Mouse (Mus musculus): ENCODE results near the gene Rad51b. TPM values are rescaled to one million over a fixed set of nuclear protein-coding genes. Genes with fewer than 3 reads are reported as not detected.

The Rad51b gene
- polyA plus RNA-seq, 1 experiment from 2014 or later: 4.9 TPM

DNA sequence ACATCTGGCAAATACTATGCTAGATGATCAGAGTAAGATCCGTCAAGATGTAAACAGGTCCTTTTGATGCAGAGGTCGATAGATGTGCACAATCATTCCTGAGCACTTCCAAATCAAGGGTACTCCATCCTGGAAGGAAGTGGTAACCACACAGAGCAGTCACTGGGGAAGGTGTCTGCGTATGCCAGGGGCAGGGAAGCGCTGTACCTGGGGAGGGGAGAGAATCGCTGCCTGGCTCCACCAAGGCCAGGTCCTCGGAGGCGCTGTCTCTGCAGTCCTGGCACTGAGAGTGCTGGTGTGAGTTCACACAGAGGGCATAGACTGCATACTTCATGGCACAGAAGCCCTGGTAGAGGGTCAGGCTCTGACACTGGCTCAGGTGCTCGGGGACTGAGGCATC lies 14.5 kb upstream of the Rad51b start:
- Histone ChIP-seq H3K9me3 (replicated peaks; ENCODE audit: control insufficient read depth, low read length) (no peaks in the 10 kb centered on the region), H3K4me1 (ENCODE audit: control insufficient read depth, insufficient read depth, low read length) (no peaks in the 10 kb centered on the region), H3K36me3 (replicated peaks; ENCODE audit: control insufficient read depth, insufficient read depth, low read depth, low read length) (peaks cover 11% of the 10 kb centered on the region), H3K4me2 (ENCODE audit: low read depth, low read length) (no peak overlapping the region), H3K27me3 (ENCODE audit: control insufficient read depth, insufficient read depth, low read length) (no peaks in the 10 kb centered on the region), H3K9ac (replicated peaks; ENCODE audit: low read length) (no peak overlapping the region), H3K4me3 (ENCODE audit: low read depth, low read length) (no peak overlapping the region), H3K27ac (replicated peaks; ENCODE audit: low read depth, low read length) (no peak overlapping the region)
- ATAC-seq (replicated peaks; ENCODE audit: insufficient number of reproducible peaks, low FRiP score, low TSS enrichment, low read depth) (no peak), DNase-seq (ENCODE audit: low spot score) (no peak)
- WGBS: 91% methylated on average over 8 of the region's 8 CpGs

DNA sequence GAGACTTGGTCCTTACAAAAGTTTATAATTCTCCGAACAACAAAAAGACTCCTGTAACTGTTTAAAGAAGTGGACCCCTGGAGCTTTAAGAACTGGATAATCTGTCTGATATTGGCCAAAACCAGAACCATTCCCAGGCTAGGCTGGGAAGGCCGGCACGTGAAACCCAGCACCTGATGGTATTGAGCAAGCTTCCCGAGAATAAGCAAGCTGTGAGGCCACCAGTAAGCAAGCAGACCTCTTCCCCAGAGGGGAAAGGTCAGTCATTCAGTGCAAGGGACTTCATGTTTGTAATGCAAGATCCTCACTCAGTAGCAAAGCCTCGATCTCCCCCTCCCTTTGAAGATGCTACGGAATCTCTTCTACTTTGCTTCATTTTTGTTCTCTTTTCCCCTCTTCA lies 4.2 kb upstream of the Rad51b start:
- 81% methylated on average over 6 of the region's 6 CpGs for WGBS
- Histone ChIP-seq H3K27ac (replicated peaks; ENCODE audit: low read depth, low read length) (no peak overlapping the region), H3K9me3 (replicated peaks; ENCODE audit: control insufficient read depth, low read length) (no peaks in the 10 kb centered on the region), H3K9ac (replicated peaks; ENCODE audit: low read length) (no peak overlapping the region), H3K27me3 (ENCODE audit: control insufficient read depth, insufficient read depth, low read length) (no peaks in the 10 kb centered on the region), H3K4me2 (ENCODE audit: low read depth, low read length) (no peak overlapping the region), H3K4me1 (ENCODE audit: control insufficient read depth, insufficient read depth, low read length) (no peaks in the 10 kb centered on the region), H3K36me3 (replicated peaks; ENCODE audit: control insufficient read depth, insufficient read depth, low read depth, low read length) (no peaks in the 10 kb centered on the region; the same call in 1 of the 2 replicates), H3K4me3 (ENCODE audit: low read depth, low read length) (no peak overlapping the region)
- ATAC-seq (replicated peaks; ENCODE audit: insufficient number of reproducible peaks, low FRiP score, low TSS enrichment, low read depth): no peak
- no peak for DNase-seq (ENCODE audit: low spot score)

GRCm38 (mm10) chr12:79296126-79296816 lies 811 bp upstream of the Rad51b start, which contains the start of gene Zfyve26:
Zfyve26 (minus strand) TSS chr12:79296304.
- no peak within 1 kb of the TSS for H3K27ac ChIP-seq (replicated peaks; ENCODE audit: low read depth, low read length)
- under 1% methylated on average over 29 of the region's 29 CpGs for WGBS

DNA sequence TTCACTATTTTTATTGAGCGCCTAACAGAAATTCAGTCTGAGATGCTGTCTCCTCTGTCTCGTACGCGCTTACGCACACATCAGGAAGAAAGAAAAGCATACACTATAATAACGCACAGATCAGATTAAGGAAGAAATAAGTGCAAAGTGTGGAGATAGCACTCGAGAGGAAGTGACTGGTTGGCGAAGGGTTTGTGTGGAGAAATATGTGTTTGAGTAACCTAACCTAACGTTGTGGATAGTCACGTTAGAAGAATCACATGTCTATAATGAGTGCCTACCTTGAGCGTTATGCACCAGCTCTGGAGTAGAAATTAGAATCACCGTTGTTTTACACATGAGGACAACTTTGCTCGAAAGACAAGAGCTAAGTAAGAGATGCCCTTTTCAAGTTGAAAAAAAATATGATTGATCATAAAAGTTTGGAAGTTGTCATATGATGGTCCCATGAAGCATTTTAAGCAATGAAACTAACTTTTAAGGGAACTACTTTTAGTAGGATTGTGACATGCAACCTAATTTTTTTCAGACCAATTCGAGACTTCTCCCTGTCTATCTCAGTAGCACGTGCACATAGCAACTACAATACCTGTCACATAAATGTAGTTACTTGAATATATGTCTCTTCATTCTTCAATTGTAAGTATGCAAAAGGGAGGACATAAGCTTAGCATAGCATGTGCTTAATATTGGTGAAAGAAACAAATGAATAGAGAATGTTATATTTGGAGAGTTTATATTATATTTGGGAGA lies 978 bp downstream of the Rad51b start:
- H3K4me1 ChIP-seq (ENCODE audit: control insufficient read depth, insufficient read depth, low read length): no peaks in the 10 kb centered on the region
- H3K9ac ChIP-seq (replicated peaks; ENCODE audit: low read length): peak overlapping the region; percentile 61
- no peak overlapping the region for H3K27ac ChIP-seq (replicated peaks; ENCODE audit: low read depth, low read length)
- peak overlapping the region; percentile 55 for H3K4me3 ChIP-seq (ENCODE audit: low read depth, low read length)
- no peaks in the 10 kb centered on the region for H3K36me3 ChIP-seq (replicated peaks; ENCODE audit: control insufficient read depth, insufficient read depth, low read depth, low read length)
- 17% methylated on average over 15 of the region's 15 CpGs for WGBS
- no peaks in the 10 kb centered on the region for H3K27me3 ChIP-seq (ENCODE audit: control insufficient read depth, insufficient read depth, low read length)
- ATAC-seq (replicated peaks; ENCODE audit: insufficient number of reproducible peaks, low FRiP score, low TSS enrichment, low read depth): no peak
- peak overlapping the region; percentile 60 for H3K4me2 ChIP-seq (ENCODE audit: low read depth, low read length)
- H3K9me3 ChIP-seq (replicated peaks; ENCODE audit: control insufficient read depth, low read length): no peaks in the 10 kb centered on the region
- no peak for DNase-seq (ENCODE audit: low spot score)

More at GRCm38 (mm10) chr12:79296126-79296816, 811 bp upstream of the Rad51b start, which contains the start of gene Zfyve26:
- H3K36me3 ChIP-seq (replicated peaks; ENCODE audit: control insufficient read depth, insufficient read depth, low read depth, low read length): no peaks in the 10 kb centered on the region; the same call in 1 of the 2 replicates
- peak within 1 kb of the TSS; percentile 55 for H3K4me3 ChIP-seq (ENCODE audit: low read depth, low read length)
- peak within 1 kb of the TSS; percentile 64 for H3K9ac ChIP-seq (replicated peaks; ENCODE audit: low read length)
- H3K9me3 ChIP-seq (replicated peaks; ENCODE audit: control insufficient read depth, low read length): no peaks in the 10 kb centered on the region
- H3K4me2 ChIP-seq (ENCODE audit: low read depth, low read length): peak within 1 kb of the TSS; percentile 65
- DNase-seq (ENCODE audit: low spot score) (peak; percentile 97), ATAC-seq (replicated peaks; ENCODE audit: insufficient number of reproducible peaks, low FRiP score, low TSS enrichment, low read depth) (peak; percentile 96)
- no peaks in the 10 kb centered on the region for H3K27me3 ChIP-seq (ENCODE audit: control insufficient read depth, insufficient read depth, low read length)
- no peaks in the 10 kb centered on the region for H3K4me1 ChIP-seq (ENCODE audit: control insufficient read depth, insufficient read depth, low read length)

DNA sequence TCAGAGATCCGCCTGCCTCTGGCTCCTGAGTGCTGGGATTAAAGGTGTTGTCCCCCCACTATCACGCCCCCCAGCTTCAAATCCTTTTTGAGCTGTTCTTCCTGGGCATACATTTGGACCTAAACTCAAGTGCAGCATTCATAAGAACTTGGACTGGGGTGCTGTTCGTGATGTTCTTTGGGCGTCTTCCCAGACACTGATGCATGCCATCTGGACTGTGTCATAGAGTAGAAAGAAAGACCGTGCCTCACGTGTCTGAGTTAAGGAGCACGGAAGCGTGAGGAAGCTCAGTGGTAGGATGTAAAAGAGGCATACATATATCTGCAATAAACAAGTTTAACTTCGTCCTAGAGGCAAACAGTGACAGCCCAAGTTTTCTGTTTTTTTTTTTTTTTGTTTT lies 4.7 kb downstream of the Rad51b start:
- no peak for DNase-seq (ENCODE audit: low spot score)
- WGBS: 90% methylated on average over 9 of the region's 9 CpGs
- no peak overlapping the region for H3K4me3 ChIP-seq (ENCODE audit: low read depth, low read length)
- no peaks in the 10 kb centered on the region for H3K4me1 ChIP-seq (ENCODE audit: control insufficient read depth, insufficient read depth, low read length)
- H3K27ac ChIP-seq (replicated peaks; ENCODE audit: low read depth, low read length): no peak overlapping the region
- no peaks in the 10 kb centered on the region for H3K9me3 ChIP-seq (replicated peaks; ENCODE audit: control insufficient read depth, low read length)
- H3K36me3 ChIP-seq (replicated peaks; ENCODE audit: control insufficient read depth, insufficient read depth, low read depth, low read length): no peaks in the 10 kb centered on the region
- H3K4me2 ChIP-seq (ENCODE audit: low read depth, low read length): no peak overlapping the region
- H3K9ac ChIP-seq (replicated peaks; ENCODE audit: low read length): no peak overlapping the region
- ATAC-seq (replicated peaks; ENCODE audit: insufficient number of reproducible peaks, low FRiP score, low TSS enrichment, low read depth): no peak
- no peaks in the 10 kb centered on the region for H3K27me3 ChIP-seq (ENCODE audit: control insufficient read depth, insufficient read depth, low read length)

DNA sequence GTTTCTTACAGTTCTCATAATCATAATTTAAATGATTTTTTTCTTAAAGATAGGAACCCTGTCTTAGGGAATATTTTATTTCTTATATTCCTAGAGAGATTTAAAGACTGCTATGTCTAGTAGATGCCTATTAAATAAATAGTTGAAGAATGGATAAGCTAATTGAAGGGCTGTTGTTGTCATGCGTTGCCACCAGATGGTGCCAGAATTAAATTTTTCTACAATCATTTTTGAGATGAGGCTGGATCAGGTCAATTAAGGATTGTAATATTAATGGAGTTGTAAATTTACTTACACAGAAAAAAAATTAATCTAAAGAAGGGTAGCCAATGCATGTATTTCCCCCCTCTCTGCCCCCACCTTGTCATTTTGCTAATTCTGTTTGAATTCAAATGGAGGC lies 8.0 kb downstream of the Rad51b start:
- no peak for DNase-seq (ENCODE audit: low spot score)
- no peaks in the 10 kb centered on the region for H3K36me3 ChIP-seq (replicated peaks; ENCODE audit: control insufficient read depth, insufficient read depth, low read depth, low read length)

GRCm38 (mm10) chr12:79306013-79306412 lies 8.9 kb downstream of the Rad51b start:
- Histone ChIP-seq H3K4me3 (ENCODE audit: low read depth, low read length) (no peak overlapping the region), H3K9ac (replicated peaks; ENCODE audit: low read length) (no peak overlapping the region), H3K4me2 (ENCODE audit: low read depth, low read length) (no peak overlapping the region), H3K9me3 (replicated peaks; ENCODE audit: control insufficient read depth, low read length) (no peaks in the 10 kb centered on the region), H3K27me3 (ENCODE audit: control insufficient read depth, insufficient read depth, low read length) (no peaks in the 10 kb centered on the region), H3K36me3 (replicated peaks; ENCODE audit: control insufficient read depth, insufficient read depth, low read depth, low read length) (no peaks in the 10 kb centered on the region), H3K4me1 (ENCODE audit: control insufficient read depth, insufficient read depth, low read length) (no peaks in the 10 kb centered on the region), H3K27ac (replicated peaks; ENCODE audit: low read depth, low read length) (no peak overlapping the region)
- DNase-seq (ENCODE audit: low spot score) (no peak), ATAC-seq (replicated peaks; ENCODE audit: insufficient number of reproducible peaks, low FRiP score, low TSS enrichment, low read depth) (no peak)
- WGBS: 79% methylated on average over 4 of the region's 4 CpGs

More for the DNA sequence above, 8.0 kb downstream of the Rad51b start:
- Histone ChIP-seq H3K4me3 (ENCODE audit: low read depth, low read length) (no peak overlapping the region), H3K4me1 (ENCODE audit: control insufficient read depth, insufficient read depth, low read length) (no peaks in the 10 kb centered on the region), H3K27me3 (ENCODE audit: control insufficient read depth, insufficient read depth, low read length) (no peaks in the 10 kb centered on the region), H3K27ac (replicated peaks; ENCODE audit: low read depth, low read length) (no peak overlapping the region), H3K9me3 (replicated peaks; ENCODE audit: control insufficient read depth, low read length) (no peaks in the 10 kb centered on the region), H3K4me2 (ENCODE audit: low read depth, low read length) (no peak overlapping the region), H3K9ac (replicated peaks; ENCODE audit: low read length) (no peak overlapping the region)
- ATAC-seq (replicated peaks; ENCODE audit: insufficient number of reproducible peaks, low FRiP score, low TSS enrichment, low read depth): no peak
- WGBS: 71% methylated on average over 1 of the region's 1 CpGs

DNA sequence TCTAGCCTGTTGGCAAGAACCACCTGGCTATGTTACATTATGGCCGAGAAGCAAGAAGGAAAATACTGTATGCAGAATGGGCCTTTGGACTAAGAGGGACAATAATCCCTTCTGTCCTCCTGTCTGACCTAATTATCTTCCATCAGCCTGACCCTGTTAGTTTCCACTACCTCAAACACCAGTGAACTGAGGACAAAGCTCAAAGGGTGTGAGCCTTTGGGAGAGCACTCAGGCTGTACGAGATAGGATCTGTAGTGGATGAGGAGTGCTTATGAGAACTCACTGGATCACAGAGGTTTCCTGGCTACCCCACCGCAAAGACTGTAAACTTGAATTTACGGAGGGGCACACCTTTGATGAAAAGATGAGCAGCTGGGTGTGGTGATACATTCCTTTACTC lies 16.6 kb downstream of the Rad51b start:
- H3K4me2 ChIP-seq (ENCODE audit: low read depth, low read length): no peak overlapping the region
- no peaks in the 10 kb centered on the region for H3K27me3 ChIP-seq (ENCODE audit: control insufficient read depth, insufficient read depth, low read length)
- DNase-seq (ENCODE audit: low spot score) (no peak), ATAC-seq (replicated peaks; ENCODE audit: insufficient number of reproducible peaks, low FRiP score, low TSS enrichment, low read depth) (no peak)
- H3K9ac ChIP-seq (replicated peaks; ENCODE audit: low read length): no peak overlapping the region
- H3K4me3 ChIP-seq (ENCODE audit: low read depth, low read length): no peak overlapping the region
- no peaks in the 10 kb centered on the region for H3K36me3 ChIP-seq (replicated peaks; ENCODE audit: control insufficient read depth, insufficient read depth, low read depth, low read length)
- no peaks in the 10 kb centered on the region for H3K4me1 ChIP-seq (ENCODE audit: control insufficient read depth, insufficient read depth, low read length)
- H3K27ac ChIP-seq (replicated peaks; ENCODE audit: low read depth, low read length): no peak overlapping the region
- 85% methylated on average over 4 of the region's 4 CpGs for WGBS
- no peaks in the 10 kb centered on the region for H3K9me3 ChIP-seq (replicated peaks; ENCODE audit: control insufficient read depth, low read length)

Data from embryonic facial prominence, embryonic 11.5 days (tissue).